Mouse (Mus musculus) forebrain, embryonic 11.5 days (tissue): ENCODE measurements around the gene Syne3. TPM values are rescaled to one million over a fixed set of nuclear protein-coding genes. Genes with fewer than 3 reads are reported as not detected.

Experiments used
- ATAC-seq: fragments of 200-750 bp; cut with Nextera tagmentation; replicated peaks from 2 replicates; pipeline ENCODE4 v1.8.0; 2017; ENCODE audit warnings: moderate TSS enrichment; ENCODE audit not compliant: low FRiP score
- DNase-seq: peaks from one replicate; pipeline ENCODE4 v3.0.0-alpha.2; 2017; ENCODE audit warnings: low spot score
- H3K27ac ChIP-seq: fragments of 300-500 bp; sonication (generic); 2 replicates; pipeline ENCODE4 v1.5.1; 2014; ENCODE audit warnings: low read depth, low read length
- H3K27me3 ChIP-seq: fragments of 300-500 bp; sonication (generic); 2 replicates; pipeline ENCODE4 v1.6.1; 2014; ENCODE audit warnings: mild to moderate bottlenecking, low read length, mixed read lengths; ENCODE audit not compliant: control insufficient read depth, insufficient read depth
- H3K36me3 ChIP-seq: fragments of 300-500 bp; sonication (generic); 2 replicates; pipeline ENCODE4 v1.6.1; 2014; ENCODE audit warnings: mild to moderate bottlenecking, low read length, moderate library complexity, mixed read lengths; ENCODE audit not compliant: control insufficient read depth, insufficient read depth
- H3K4me1 ChIP-seq: fragments of 300-500 bp; sonication (generic); replicated peaks from 2 replicates; pipeline ENCODE4 v1.6.1; 2014; ENCODE audit warnings: low read length, mixed read lengths; ENCODE audit not compliant: control insufficient read depth, insufficient read depth
- H3K4me2 ChIP-seq: fragments of 300-500 bp; sonication (generic); 2 replicates; pipeline ENCODE4 v1.6.1; 2014; ENCODE audit warnings: low read depth, mild to moderate bottlenecking, low read length, moderate library complexity, mixed read lengths; ENCODE audit not compliant: severe bottlenecking
- H3K4me3 ChIP-seq: fragments of 300-500 bp; sonication (generic); 2 replicates; pipeline ENCODE4 v1.5.1; 2014; ENCODE audit warnings: low read depth, low read length
- H3K9ac ChIP-seq: fragments of 300-500 bp; sonication (generic); 2 replicates; pipeline ENCODE4 v1.6.1; 2014; ENCODE audit warnings: low read length
- H3K9me3 ChIP-seq: fragments of 300-500 bp; sonication (generic); 2 replicates; pipeline ENCODE4 v1.6.1; 2016; ENCODE audit warnings: low read length, mixed read lengths; ENCODE audit not compliant: control insufficient read depth
- WGBS: fragments of 180-500 bp; shearing (Covaris S2); extraction: QIAGEN DNeasy Blood & Tissue Kit; methylation state at CpG from one replicate; pipeline ENCODE4 v1.1.7; 2014; 5-methylcytosine and 5-hydroxymethylcytosine counted together
- polyA plus RNA-seq: library from polyadenylated mRNA; unstranded; fragments of >200 nt; fragmentation: Nextera tagmentation; extraction: Ambion mirVana; gene quantifications from 2 replicates; pipeline ENCODE4 v1.2.1, GENCODE M21; 2014

Syne3 gene
- polyA plus RNA-seq, 1 experiment from 2014 or later, result 0.20 TPM

GRCm38 (mm10) chr12:104925035-104925434, 84.6 kb downstream of the Syne3 start:
- Histone ChIP-seq H3K4me2 (no peak overlapping the region), H3K9me3 (no peaks in the 10 kb centered on the region), H3K9ac (no peak overlapping the region), H3K4me3 (no peak overlapping the region), H3K27me3 (no peaks in the 10 kb centered on the region), H3K36me3 (no peaks in the 10 kb centered on the region), H3K27ac (no peak overlapping the region), H3K4me1 (peaks cover 7% of the 10 kb centered on the region; the same call in 1 of the 2 replicates)
- ATAC-seq (no peak), DNase-seq (no peak)
- WGBS, result 86% methylated on average over 5 of the region's 5 CpGs

- WGBS, result 68% methylated on average over 3 of the region's 3 CpGs
- DNase-seq (no peak), ATAC-seq (no peak)
- Histone ChIP-seq H3K9ac (no peak overlapping the region), H3K27me3 (no peaks in the 10 kb centered on the region), H3K9me3 (no peaks in the 10 kb centered on the region), H3K4me3 (no peak overlapping the region), H3K27ac (no peak overlapping the region), H3K4me2 (no peak overlapping the region), H3K36me3 (no peaks in the 10 kb centered on the region), H3K4me1 (peaks cover 7% of the 10 kb centered on the region; the same call in 1 of the 2 replicates)
Measured at GRCm38 (mm10) chr12:104924546-104924945, 85.1 kb downstream of the Syne3 start.

GRCm38 (mm10) chr12:104923948-104924388, 85.6 kb downstream of the Syne3 start:
- peaks cover 7% of the 10 kb centered on the region; the same call in 1 of the 2 replicates for H3K4me1 ChIP-seq

GRCm38 (mm10) chr12:104922647-104923046, 87.0 kb downstream of the Syne3 start:
- Histone ChIP-seq H3K9ac (no peak overlapping the region), H3K27me3 (no peaks in the 10 kb centered on the region), H3K27ac (no peak overlapping the region), H3K36me3 (no peaks in the 10 kb centered on the region), H3K4me2 (no peak overlapping the region), H3K9me3 (no peaks in the 10 kb centered on the region), H3K4me3 (no peak overlapping the region), H3K4me1 (peaks cover 7% of the 10 kb centered on the region; the same call in 1 of the 2 replicates)
- WGBS, result 49% methylated on average over 8 of the region's 8 CpGs
- ATAC-seq, result peak; percentile 71; the same call in 1 of the 2 replicates
- DNase-seq, result no peak

More at GRCm38 (mm10) chr12:104923948-104924388, 85.6 kb downstream of the Syne3 start:
- DNase-seq (no peak), ATAC-seq (no peak)
- WGBS, result 71% methylated on average over 19 of the region's 19 CpGs
- no peaks in the 10 kb centered on the region for H3K27me3 ChIP-seq
- H3K27ac ChIP-seq, result no peak overlapping the region
- no peak overlapping the region for H3K4me3 ChIP-seq
- H3K9me3 ChIP-seq, result no peaks in the 10 kb centered on the region
- no peak overlapping the region for H3K4me2 ChIP-seq
- no peaks in the 10 kb centered on the region for H3K36me3 ChIP-seq
- H3K9ac ChIP-seq, result no peak overlapping the region

- H3K9me3 ChIP-seq, result no peaks in the 10 kb centered on the region
- ATAC-seq (no peak), DNase-seq (no peak)
- H3K4me1 ChIP-seq, result peaks cover 7% of the 10 kb centered on the region; the same call in 1 of the 2 replicates
- H3K27me3 ChIP-seq, result no peaks in the 10 kb centered on the region
- whole genome bisulfite sequencing, result 91% methylated on average over 7 of the region's 7 CpGs
- no peak overlapping the region for H3K4me2 ChIP-seq
- no peaks in the 10 kb centered on the region for H3K36me3 ChIP-seq
- H3K27ac ChIP-seq, result no peak overlapping the region
- H3K9ac ChIP-seq, result no peak overlapping the region
- H3K4me3 ChIP-seq, result no peak overlapping the region
Measured at GRCm38 (mm10) chr12:104921071-104921470, 88.5 kb downstream of the Syne3 start.

GRCm38 (mm10) chr12:104919247-104919646, 90.4 kb downstream of the Syne3 start:
- Histone ChIP-seq H3K27ac (no peak overlapping the region), H3K4me3 (no peak overlapping the region), H3K36me3 (no peaks in the 10 kb centered on the region), H3K27me3 (no peaks in the 10 kb centered on the region), H3K9me3 (no peaks in the 10 kb centered on the region), H3K9ac (no peak overlapping the region), H3K4me1 (peaks cover 7% of the 10 kb centered on the region; the same call in 1 of the 2 replicates), H3K4me2 (no peak overlapping the region)
- WGBS, result 85% methylated on average over 2 of the region's 2 CpGs
- DNase-seq, result no peak
- no peak for ATAC-seq

- no peaks in the 10 kb centered on the region for H3K36me3 ChIP-seq
- no peak overlapping the region for H3K4me3 ChIP-seq
- H3K27me3 ChIP-seq, result no peaks in the 10 kb centered on the region
- no peak overlapping the region for H3K4me2 ChIP-seq
- ATAC-seq, result no peak
- 91% methylated on average over 2 of the region's 2 CpGs for WGBS
- H3K9ac ChIP-seq, result no peak overlapping the region
- H3K4me1 ChIP-seq, result peaks cover 6% of the 10 kb centered on the region; the same call in 1 of the 2 replicates
- no peak for DNase-seq
- no peaks in the 10 kb centered on the region for H3K9me3 ChIP-seq
- H3K27ac ChIP-seq, result no peak overlapping the region
Measured at GRCm38 (mm10) chr12:104917927-104918326, 91.7 kb downstream of the Syne3 start.

- Histone ChIP-seq H3K4me1 (peaks cover 6% of the 10 kb centered on the region; the same call in 1 of the 2 replicates), H3K9ac (no peak overlapping the region), H3K4me2 (no peak overlapping the region), H3K27me3 (no peaks in the 10 kb centered on the region), H3K4me3 (no peak overlapping the region), H3K27ac (no peak overlapping the region), H3K36me3 (no peaks in the 10 kb centered on the region), H3K9me3 (no peaks in the 10 kb centered on the region)
- 93% methylated on average over 4 of the region's 4 CpGs for WGBS
- DNase-seq (no peak), ATAC-seq (no peak)
Measured at GRCm38 (mm10) chr12:104917297-104917696, 92.3 kb downstream of the Syne3 start.

GRCm38 (mm10) chr12:104916776-104917175, 92.8 kb downstream of the Syne3 start:
- Histone ChIP-seq H3K4me3 (no peak overlapping the region), H3K27ac (no peak overlapping the region), H3K4me2 (no peak overlapping the region), H3K9ac (no peak overlapping the region), H3K4me1 (peaks cover 6% of the 10 kb centered on the region; the same call in 1 of the 2 replicates), H3K36me3 (no peaks in the 10 kb centered on the region), H3K9me3 (no peaks in the 10 kb centered on the region), H3K27me3 (no peaks in the 10 kb centered on the region)
- WGBS, result 91% methylated on average over 8 of the region's 8 CpGs
- DNase-seq (no peak), ATAC-seq (no peak)
